Mouse (Mus musculus): Measurements from ENCODE around the gene Agbl4. TPM values are rescaled to one million over a fixed set of nuclear protein-coding genes. Genes with fewer than 3 reads are reported as not detected.

Gene Agbl4
- total RNA-seq, 2 experiments from 2014 or later = 0.16 to 0.83 TPM

DNA sequence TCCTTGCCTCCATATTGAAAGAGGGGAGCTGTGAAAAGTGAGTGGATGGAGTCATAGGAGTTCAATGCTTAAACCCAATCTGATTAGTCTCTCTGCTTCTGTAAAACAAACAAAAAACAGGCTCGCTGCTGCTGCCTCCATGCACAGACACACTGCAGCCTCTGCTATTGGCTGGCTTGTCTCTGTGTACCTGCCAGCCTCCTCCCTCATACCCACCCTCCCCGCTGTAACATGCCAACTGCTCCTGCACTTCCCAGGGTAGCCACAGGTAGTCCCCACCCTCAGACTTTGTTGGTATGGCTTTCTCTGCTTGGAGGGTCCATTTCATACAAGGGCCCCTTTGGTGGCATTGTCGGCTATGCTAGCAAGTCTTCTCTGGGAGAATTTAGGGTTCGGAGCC lies 1080.0 kb downstream of the Agbl4 start:
- no peak for DNase-seq
- intact Hi-C loops (cut with DNase I) = no loop called here

DNA sequence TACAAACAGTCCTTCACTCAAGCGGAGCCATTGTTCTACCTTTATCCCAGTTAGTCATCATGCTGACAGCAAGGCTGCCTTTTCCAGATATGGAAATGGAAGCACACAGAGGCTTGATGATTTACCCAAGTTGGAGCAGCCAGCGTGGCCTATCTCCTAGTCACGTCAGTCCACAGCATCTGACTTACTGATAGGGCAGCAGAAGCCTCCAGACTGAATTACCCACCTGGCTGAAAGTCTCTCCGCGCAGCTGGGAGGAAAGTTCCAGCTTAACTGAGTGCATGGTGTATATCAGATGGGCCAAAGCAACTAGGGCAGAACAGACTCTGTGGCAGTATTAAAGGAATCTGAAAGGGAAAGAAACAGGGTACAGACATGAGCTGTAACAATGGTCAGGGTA lies 1086.0 kb downstream of the Agbl4 start:
- no peak for DNase-seq
- intact Hi-C loops (cut with DNase I) = no loop called here

DNA sequence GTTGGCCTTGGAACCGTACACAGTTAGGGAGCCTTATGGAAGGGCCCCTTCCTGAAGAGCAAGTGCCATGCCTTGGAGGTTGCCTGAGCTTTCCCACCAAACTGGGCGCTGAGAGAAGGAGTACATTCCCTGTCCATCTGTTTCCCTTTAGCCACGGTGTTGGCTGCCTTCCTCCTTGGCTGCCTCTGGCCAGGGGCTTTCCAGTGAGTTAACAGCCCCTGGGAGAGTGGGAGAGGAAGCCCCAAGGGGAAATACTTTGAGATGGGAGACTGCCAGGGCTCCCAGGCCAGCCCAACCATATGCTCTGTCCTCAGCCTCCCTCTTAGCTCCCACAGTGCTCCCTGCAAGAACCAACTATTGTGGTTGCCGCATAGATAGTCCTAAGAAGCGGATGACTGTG lies 1087.7 kb downstream of the Agbl4 start:
- DNase-seq = peak; percentile 29 to 30
- intact Hi-C loops (cut with DNase I) = no loop called here

DNA sequence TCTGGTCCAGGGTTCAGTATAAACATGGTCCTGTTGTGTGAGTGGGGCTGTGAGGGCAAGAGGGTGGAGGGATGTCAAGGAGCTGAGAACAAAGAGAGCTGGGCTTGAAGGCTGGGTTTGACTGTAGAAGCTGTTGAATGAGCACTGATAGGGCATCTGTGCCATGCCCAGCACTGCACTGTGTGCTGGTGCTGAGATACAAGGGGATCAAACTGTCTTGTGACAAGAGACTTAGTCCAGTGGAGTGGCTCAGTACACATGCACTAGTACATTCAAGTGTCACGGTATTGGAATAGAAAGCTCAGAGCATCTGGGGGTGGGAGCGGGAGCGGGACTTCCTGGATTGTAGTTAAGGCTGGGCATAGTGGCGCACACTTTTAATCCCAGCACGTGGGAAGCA lies 1088.7 kb downstream of the Agbl4 start:
- intact Hi-C loops (cut with DNase I) = no loop called here
- no peak for DNase-seq

GRCm38 (mm10) chr4:111487233-111487843 lies 1089.9 kb downstream of the Agbl4 start:
- no peak for DNase-seq
- intact Hi-C loops (cut with DNase I) = no loop called here

GRCm38 (mm10) chr4:111493750-111494404 lies 1096.4 kb downstream of the Agbl4 start:
- intact Hi-C loops (cut with DNase I) = loop anchor here (5.0 to 10.0 kb wide), 2 partner anchors 77 to 1439 kb away; partner anchors contain the start of gene Bend5
- DNase-seq = no peak

DNA sequence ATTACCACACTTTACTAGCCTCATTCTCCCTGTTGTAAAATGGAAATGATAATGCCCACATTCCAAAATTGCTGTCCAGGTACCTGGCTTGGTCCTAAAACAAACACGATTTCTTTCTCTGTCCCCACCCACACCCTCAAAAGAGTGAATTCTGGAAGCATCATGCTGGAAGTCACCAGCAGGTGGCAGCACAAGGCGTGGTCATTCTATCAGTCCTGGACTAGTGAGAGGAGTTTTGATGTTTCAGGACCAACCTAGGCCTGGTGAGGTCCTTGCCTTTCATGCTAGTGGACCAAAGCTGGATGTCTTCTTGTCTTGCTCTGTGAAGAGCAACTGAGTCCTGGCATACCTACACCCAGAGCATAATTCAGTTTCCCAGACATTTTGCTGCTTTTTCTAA lies 1098.5 kb downstream of the Agbl4 start:
- peak; percentile 70 to 84 for DNase-seq
- intact Hi-C loops (cut with DNase I) = loop anchor here (1.0 to 10.0 kb wide), 3 partner anchors 130 to 1441 kb away; no protein-coding TSS in a partner anchor

DNA sequence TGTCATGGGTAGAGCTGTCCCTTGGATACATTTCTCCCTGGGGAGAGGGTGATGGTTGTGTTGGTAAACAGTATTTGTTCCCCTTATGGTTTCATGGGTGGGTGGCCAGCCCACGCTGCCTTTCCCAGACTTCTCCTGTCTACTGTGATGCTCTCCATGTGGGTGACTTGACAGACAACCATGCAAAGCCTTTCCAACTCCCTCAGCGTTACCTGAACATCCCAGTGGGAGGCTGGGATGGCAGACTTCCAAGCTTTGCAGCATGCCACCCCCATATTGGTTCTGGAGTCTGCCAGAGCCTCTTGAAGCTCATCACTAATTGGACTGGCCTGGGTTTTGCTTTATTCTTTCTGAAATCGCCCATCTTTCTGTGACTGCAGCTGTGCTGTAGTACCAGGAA lies 1101.3 kb downstream of the Agbl4 start:
- DNase-seq = no peak
- intact Hi-C loops (cut with DNase I) = loop anchor here (10.0 kb wide), 1 partner anchor 1444 kb away; no protein-coding TSS in a partner anchor

- DNase-seq = no peak
- intact Hi-C loops (cut with DNase I) = no loop called here
These were observed 1104.0 kb downstream of the Agbl4 start for GRCm38 (mm10) chr4:111501441-111501840.

DNA sequence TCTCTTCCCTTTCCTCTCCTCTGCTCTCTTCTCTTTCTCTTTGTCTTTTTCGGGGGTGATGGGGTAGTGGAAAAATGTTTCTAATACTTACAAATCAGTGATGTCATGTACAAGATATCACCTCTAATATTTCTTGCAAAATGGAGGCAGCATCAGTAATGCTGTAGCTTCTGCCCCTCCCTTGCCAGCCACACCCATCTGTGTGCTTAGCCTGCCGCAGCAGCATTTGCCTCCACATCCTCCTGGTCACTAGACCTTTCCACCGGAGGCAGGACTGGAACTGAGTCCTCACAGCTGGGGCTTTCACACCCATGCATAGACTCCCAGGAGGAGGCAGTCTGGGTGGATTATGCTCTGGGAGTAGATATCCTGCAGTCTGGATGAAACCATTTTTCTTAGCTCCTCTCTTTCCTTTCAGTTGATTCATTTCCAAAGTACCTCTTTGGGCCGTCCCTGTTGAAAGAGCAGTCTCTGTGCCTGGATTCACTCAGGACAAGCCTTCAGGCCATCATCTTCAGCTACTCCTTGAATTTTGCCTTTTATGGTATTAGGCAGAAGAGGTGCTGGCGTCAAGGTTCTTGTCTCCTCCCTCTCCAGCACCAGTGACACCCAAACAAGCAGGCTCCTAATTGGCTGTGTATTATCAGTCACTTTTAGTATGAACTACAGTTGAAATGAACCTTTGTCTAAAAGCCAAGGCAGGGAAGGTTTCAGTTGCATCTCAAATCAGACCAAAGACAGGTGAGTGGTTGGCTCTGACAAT lies 1105.7 kb downstream of the Agbl4 start:
- DNase-seq = no peak
- intact Hi-C loops (cut with DNase I) = no loop called here

DNA sequence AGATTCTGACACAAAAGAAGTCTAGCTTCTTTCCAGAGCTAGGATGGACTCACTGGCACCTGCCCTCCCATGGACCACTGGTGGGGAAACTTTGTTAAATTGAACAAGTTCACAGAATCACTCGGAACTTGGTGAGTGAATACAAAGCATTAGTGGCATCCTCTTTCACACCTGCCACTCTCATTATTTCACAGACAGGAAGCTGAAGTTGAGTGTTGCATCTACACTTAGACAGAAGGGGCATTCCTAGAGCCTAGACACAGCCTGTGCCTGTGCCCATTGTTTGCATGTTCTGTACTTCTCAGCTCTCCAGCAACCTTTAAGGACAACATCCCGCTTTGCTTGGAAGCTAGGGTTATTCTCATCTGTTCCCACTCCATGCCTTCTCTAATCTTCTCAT lies 1107.5 kb downstream of the Agbl4 start:
- no peak for DNase-seq
- intact Hi-C loops (cut with DNase I) = no loop called here

DNA sequence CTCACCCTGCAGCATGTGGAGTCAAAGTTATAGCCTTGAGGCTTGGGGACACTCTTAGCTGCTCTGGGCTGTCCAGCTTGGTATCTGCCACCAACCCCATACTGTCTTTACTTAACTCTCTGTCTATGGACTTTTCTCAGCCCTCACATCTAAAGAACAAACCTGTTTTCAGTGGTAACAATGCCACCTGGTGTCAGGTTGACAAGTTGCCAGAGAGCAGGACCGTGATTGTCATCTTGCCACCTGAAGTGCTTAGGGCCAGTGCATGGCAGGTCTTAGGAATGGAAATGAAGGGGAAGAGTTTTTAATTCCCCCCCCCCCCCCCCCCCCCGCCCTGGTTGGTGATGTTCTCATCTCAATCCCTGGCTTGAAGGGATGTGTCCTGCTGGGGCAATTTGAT lies 1112.7 kb downstream of the Agbl4 start:
- intact Hi-C loops (cut with DNase I) = no loop called here
- DNase-seq = no peak

DNA sequence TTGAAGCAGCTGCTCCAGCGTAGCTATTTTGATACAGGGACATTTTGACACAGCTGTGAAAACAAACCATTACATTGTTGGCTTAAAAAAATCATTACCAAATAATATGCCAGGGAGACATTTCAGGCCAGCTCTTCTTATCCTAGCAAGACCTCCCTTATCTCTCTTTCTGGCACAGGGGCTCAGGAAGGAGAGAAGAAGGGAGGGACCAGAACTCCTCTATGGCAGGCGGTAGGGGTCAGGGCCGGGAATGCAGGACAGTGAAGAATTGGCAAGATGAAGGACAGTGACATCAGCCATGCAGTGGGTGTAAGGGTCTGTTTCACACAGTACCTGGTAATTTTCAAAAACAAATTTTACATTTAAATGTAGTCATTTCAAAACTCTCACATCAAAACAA lies 1116.5 kb downstream of the Agbl4 start:
- intact Hi-C loops (cut with DNase I) = no loop called here
- DNase-seq = peak; percentile 11 to 18

- no peak for DNase-seq
- intact Hi-C loops (cut with DNase I) = no loop called here
These were observed 1118.7 kb downstream of the Agbl4 start for GRCm38 (mm10) chr4:111516136-111516535.

DNA sequence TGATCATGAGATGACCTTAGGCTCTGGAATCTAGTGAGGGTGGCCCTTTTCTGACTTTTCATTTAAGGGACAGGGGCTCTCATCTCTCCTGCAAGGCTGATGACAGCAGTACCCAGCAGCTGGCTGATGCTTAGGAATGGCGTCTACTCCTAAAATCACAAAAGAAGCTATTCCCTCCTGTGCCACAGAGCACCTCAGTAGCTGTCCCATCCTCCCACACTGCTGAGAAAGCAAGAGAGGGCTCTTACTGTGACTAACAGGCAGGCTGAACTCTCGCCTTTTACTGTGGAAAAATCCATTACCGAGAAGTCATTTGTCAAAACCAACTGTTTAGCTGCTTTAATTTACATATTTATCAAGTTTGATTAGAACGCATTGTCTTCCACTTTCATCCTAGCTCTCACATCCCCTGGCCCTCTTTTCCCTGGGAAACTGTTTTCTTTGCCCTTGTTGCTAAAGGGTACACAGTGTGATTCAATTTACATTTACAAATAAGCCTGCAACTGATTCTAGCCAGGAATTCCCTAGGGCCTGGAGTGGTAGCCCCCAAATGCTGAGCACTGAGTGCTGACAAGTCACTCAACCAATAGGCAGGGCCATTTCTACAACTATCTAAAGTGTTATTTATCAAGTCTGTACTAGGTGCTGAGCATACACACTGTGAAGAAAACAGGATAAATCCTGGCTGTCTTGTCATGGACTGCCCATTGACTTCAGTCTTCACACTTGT lies 1119.8 kb downstream of the Agbl4 start:
- no peak for DNase-seq
- intact Hi-C loops (cut with DNase I) = no loop called here

DNA sequence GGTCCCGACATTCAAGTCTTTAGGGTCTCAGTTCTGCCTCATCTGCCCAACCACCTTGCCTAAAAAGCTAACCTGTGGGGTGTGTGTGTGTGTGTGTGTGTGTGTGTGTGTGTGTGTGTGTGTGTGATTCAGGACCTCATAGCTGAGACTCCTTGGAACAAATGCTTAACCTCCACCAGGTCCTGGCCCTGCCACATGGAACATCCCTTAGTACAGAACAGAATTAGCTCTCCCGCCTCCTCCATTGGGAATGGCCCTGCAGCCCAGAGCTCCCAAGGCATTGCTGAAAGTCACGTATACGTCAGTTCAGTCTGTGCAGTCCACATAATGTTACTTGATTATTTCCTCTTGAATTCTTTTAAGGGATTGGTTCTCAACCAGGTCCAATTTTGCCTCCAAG lies 1120.7 kb downstream of the Agbl4 start:
- no peak for DNase-seq
- intact Hi-C loops (cut with DNase I) = no loop called here

DNA sequence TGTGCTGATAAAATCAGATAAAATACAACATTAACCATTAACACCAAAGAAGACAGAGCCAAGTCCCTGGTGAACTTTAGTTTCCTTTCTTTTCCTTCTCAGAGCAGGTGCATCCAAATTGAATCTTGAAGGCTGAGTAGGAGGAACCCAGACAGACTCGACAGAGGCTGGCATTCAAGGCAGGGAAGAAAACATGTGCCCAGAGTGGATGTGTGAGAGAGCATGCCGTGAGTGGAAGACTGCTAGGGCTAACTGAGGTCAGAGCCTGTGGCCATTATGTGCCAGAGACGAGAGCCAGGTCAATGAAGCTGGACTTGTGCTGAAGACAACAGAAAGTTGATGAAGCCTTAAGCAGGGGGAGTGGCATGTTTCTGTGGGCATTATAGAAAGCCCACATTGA lies 1121.8 kb downstream of the Agbl4 start:
- intact Hi-C loops (cut with DNase I) = no loop called here
- no peak for DNase-seq

GRCm38 (mm10) chr4:111520006-111520405 lies 1122.5 kb downstream of the Agbl4 start:
- DNase-seq = no peak
- intact Hi-C loops (cut with DNase I) = no loop called here

- intact Hi-C loops (cut with DNase I) = no loop called here
- no peak for DNase-seq
These were observed 1125.5 kb downstream of the Agbl4 start for GRCm38 (mm10) chr4:111522974-111523373.

GRCm38 (mm10) chr4:111528961-111529360 lies 1131.5 kb downstream of the Agbl4 start:
- no peak for DNase-seq
- intact Hi-C loops (cut with DNase I) = no loop called here

- intact Hi-C loops (cut with DNase I) = no loop called here
- no peak for DNase-seq
These were observed 1132.5 kb downstream of the Agbl4 start for GRCm38 (mm10) chr4:111529996-111530395.
